Mouse (Mus musculus): ENCODE measurements around the gene B3galnt1.

- TF ChIP-seq GATA1 (IDR thresholded peaks at IDR 0.05; ENCODE audit: low read length) (no peak), TAL1 (IDR thresholded peaks at IDR 0.05; ENCODE audit: low read length) (no peak)
Measured at GRCm38 (mm10) chr3:69549602-69550001, 49.2 kb downstream of the B3galnt1 start.
